Mouse (Mus musculus): ENCODE data around the gene Gm43638. TPM values are rescaled to one million over a fixed set of nuclear protein-coding genes. Genes with fewer than 3 reads are reported as not detected.
"Not testable (repeated sequence)": the region's sequence is repeated elsewhere in the genome, so short reads cannot be mapped to it uniquely, and the experiment has no call there.

Gm43638 gene
- not detected in 2 replicates for polyA plus RNA-seq (2016; fragmentation: Nextera tagmentation; extraction: Ambion mirVana)

GRCm38 (mm10) chr5:87486706-87487105 lies at the start of gene Gm43638:
Gene Gm43638 (minus strand): TSS chr5:87486806.
- not testable (repeated sequence) for H3K27me3 ChIP-seq (ENCODE audit: poor library complexity, severe bottlenecking); H3K4me3 ChIP-seq; H3K9me3 ChIP-seq; H3K36me3 ChIP-seq (replicated peaks); H3K27ac ChIP-seq; DNase-seq (ENCODE audit: extremely low spot score, low spot score); H3K4me1 ChIP-seq
- WGBS, result 95% methylated on average over 1 of the region's 1 CpGs

DNA sequence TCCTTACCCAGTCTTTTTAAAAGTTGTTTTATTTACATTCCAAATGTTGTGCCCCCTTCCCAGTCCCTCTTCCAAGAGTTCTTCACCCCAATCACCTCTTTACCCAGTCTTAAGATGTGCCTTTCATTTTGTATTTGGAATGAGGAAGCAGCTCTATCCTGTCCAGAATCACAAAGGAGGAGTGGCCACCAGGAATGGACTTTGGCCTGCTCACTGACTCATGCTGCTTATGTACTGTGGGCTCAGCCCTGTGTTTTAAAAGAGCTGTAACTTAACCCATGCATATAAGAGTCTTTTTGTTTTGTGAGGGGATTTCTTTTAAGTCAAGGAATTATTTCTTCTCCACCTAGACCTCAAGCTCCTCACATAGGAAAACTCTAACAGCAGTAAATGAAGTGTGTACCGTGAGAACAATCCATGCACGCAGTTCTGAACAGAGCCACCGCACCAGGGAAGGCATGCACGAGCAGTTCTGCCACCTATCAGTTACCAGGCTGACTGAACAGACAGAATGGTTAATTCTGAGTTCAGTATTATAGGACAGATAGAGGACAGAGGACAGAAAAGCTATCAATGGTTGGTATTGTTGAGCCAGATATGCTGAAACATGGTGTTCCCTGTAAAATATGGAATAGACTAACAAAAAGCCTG lies 49.5 kb upstream of the Gm43638 start:
- 61% methylated on average over 4 of the region's 4 CpGs for WGBS
- no peaks in the 10 kb centered on the region for H3K27me3 ChIP-seq (ENCODE audit: poor library complexity, severe bottlenecking)
- no peaks in the 10 kb centered on the region for H3K36me3 ChIP-seq (replicated peaks)
- H3K9me3 ChIP-seq, result no peaks in the 10 kb centered on the region
- H3K4me1 ChIP-seq, result peaks cover 6% of the 10 kb centered on the region
- H3K27ac ChIP-seq, result no peak overlapping the region
- H3K4me3 ChIP-seq, result no peak overlapping the region
- DNase-seq (ENCODE audit: extremely low spot score, low spot score), result no peak

- no peak overlapping the region for H3K27ac ChIP-seq
- H3K36me3 ChIP-seq (replicated peaks), result no peaks in the 10 kb centered on the region
- no peak overlapping the region for H3K4me3 ChIP-seq
- no peaks in the 10 kb centered on the region for H3K27me3 ChIP-seq (ENCODE audit: poor library complexity, severe bottlenecking)
- no peaks in the 10 kb centered on the region for H3K9me3 ChIP-seq
- H3K4me1 ChIP-seq, result peaks cover 6% of the 10 kb centered on the region
- 77% methylated on average over 2 of the region's 2 CpGs for WGBS
- DNase-seq (ENCODE audit: extremely low spot score, low spot score), result no peak
Measured at GRCm38 (mm10) chr5:87532288-87532687, 45.7 kb upstream of the Gm43638 start.

DNA sequence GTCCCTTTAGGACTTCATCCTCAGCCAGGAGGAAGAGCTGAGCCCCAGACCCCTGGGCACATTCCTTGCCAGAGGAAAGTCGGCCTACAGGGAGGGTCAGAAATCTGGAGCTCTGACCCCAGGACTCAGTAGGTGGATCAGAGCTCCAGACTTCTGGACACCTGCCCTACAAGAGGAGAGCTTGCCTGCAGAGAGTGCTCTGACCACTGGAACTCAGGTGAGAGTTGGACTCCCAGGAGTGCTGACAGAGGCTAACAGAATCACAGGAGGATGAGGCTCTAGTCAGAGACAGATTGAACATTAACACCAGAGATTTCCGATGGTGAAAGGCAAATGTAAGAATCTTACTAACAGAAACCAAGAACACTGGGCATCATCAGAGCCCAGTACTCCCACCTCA lies 37.0 kb upstream of the Gm43638 start:
- not testable (repeated sequence) for DNase-seq (ENCODE audit: extremely low spot score, low spot score); H3K27ac ChIP-seq
- 92% methylated on average over 2 of the region's 2 CpGs for WGBS

GRCm38 (mm10) chr5:87505776-87506458 lies 19.3 kb upstream of the Gm43638 start:
- no peak overlapping the region for H3K27ac ChIP-seq
- no peak overlapping the region for H3K4me3 ChIP-seq
- no peaks in the 10 kb centered on the region for H3K27me3 ChIP-seq (ENCODE audit: poor library complexity, severe bottlenecking)
- H3K36me3 ChIP-seq (replicated peaks), result no peaks in the 10 kb centered on the region
- H3K9me3 ChIP-seq, result no peaks in the 10 kb centered on the region
- H3K4me1 ChIP-seq, result peaks cover 3% of the 10 kb centered on the region
- DNase-seq (ENCODE audit: extremely low spot score, low spot score), result no peak
- WGBS, result 48% methylated on average over 4 of the region's 4 CpGs

More for the DNA sequence above, 37.0 kb upstream of the Gm43638 start:
- H3K27me3 ChIP-seq (ENCODE audit: poor library complexity, severe bottlenecking); H3K4me3 ChIP-seq; H3K4me1 ChIP-seq; H3K36me3 ChIP-seq (replicated peaks); H3K9me3 ChIP-seq: not testable (repeated sequence)

GRCm38 (mm10) chr5:87502687-87503086 lies 16.1 kb upstream of the Gm43638 start:
- 49% methylated on average over 1 of the region's 1 CpGs for WGBS

GRCm38 (mm10) chr5:87499341-87499740 lies 12.7 kb upstream of the Gm43638 start:
- Histone ChIP-seq H3K27ac (no peak overlapping the region), H3K4me3 (no peak overlapping the region), H3K36me3 (replicated peaks) (no peaks in the 10 kb centered on the region), H3K9me3 (no peaks in the 10 kb centered on the region), H3K4me1 (peaks cover 3% of the 10 kb centered on the region), H3K27me3 (ENCODE audit: poor library complexity, severe bottlenecking) (no peaks in the 10 kb centered on the region)
- no peak for DNase-seq (ENCODE audit: extremely low spot score, low spot score)

More at GRCm38 (mm10) chr5:87502687-87503086, 16.1 kb upstream of the Gm43638 start:
- Histone ChIP-seq H3K4me3 (no peak overlapping the region), H3K27ac (no peak overlapping the region), H3K36me3 (replicated peaks) (no peaks in the 10 kb centered on the region), H3K9me3 (no peaks in the 10 kb centered on the region), H3K4me1 (peaks cover 3% of the 10 kb centered on the region), H3K27me3 (ENCODE audit: poor library complexity, severe bottlenecking) (no peaks in the 10 kb centered on the region)
- no peak for DNase-seq (ENCODE audit: extremely low spot score, low spot score)

GRCm38 (mm10) chr5:87498936-87499335 lies 12.3 kb upstream of the Gm43638 start:
- peaks cover 3% of the 10 kb centered on the region for H3K4me1 ChIP-seq
- no peaks in the 10 kb centered on the region for H3K9me3 ChIP-seq
- H3K27ac ChIP-seq, result no peak overlapping the region
- no peaks in the 10 kb centered on the region for H3K27me3 ChIP-seq (ENCODE audit: poor library complexity, severe bottlenecking)
- no peaks in the 10 kb centered on the region for H3K36me3 ChIP-seq (replicated peaks)
- no peak for DNase-seq (ENCODE audit: extremely low spot score, low spot score)
- H3K4me3 ChIP-seq, result no peak overlapping the region

DNA sequence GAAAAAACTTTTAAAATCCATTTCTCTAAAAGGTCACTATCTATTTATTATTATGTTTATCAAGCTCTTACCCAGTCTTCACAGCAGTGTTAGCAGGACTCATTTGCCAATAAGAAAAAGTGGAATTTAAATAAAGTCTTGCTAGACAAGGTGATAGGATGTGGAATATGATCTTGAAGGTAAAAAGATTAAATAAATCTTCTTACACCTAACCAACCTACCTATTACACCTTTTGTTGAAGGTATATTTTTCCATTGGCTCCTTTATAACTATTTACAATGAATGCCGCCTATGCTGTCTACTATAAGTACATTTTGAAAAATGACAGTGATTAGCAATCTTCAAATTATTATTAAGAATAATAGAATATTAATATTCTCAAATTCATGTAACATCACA lies 4.2 kb upstream of the Gm43638 start, which contains the start of gene Ugt2a1:
Gene Ugt2a1 (minus strand): TSS at position 101 of the 400 bp plus-strand sequence.
- no peak within 1 kb of the TSS for H3K27ac ChIP-seq
- no peaks in the 10 kb centered on the region for H3K27me3 ChIP-seq (ENCODE audit: poor library complexity, severe bottlenecking)
- H3K4me1 ChIP-seq, result no peaks in the 10 kb centered on the region
- DNase-seq (ENCODE audit: extremely low spot score, low spot score), result no peak
- H3K9me3 ChIP-seq, result no peaks in the 10 kb centered on the region
- 96% methylated on average over 1 of the region's 1 CpGs for WGBS
- H3K36me3 ChIP-seq (replicated peaks), result no peaks in the 10 kb centered on the region
- H3K4me3 ChIP-seq, result no peak within 1 kb of the TSS

DNA sequence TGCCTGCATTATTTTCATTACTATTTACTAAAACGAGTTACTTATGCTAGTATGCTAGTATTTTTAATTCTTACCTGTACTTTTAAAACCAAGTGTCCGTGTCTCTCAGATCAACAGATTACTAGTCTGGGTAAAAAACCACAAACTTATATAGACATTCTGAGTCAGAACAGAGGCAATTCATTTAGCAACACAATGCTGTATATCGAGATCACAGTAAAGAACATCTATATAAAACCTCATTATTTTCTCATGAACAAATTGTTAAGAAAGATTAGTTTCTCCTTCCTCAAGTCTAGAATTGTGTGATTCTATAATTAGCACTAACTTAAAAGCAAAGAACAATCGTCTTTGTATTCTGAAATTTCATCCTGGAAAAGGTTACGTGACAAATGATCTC lies 4.4 kb downstream of the Gm43638 start, which contains the start of gene Ugt2a2:
Gene Ugt2a2 (minus strand): TSS at position 101 of the 400 bp plus-strand sequence.
- DNase-seq (ENCODE audit: extremely low spot score, low spot score), result no peak
- H3K27ac ChIP-seq, result no peak within 1 kb of the TSS
- no peaks in the 10 kb centered on the region for H3K4me1 ChIP-seq
- no peaks in the 10 kb centered on the region for H3K9me3 ChIP-seq
- H3K27me3 ChIP-seq (ENCODE audit: poor library complexity, severe bottlenecking), result no peaks in the 10 kb centered on the region
- H3K36me3 ChIP-seq (replicated peaks), result no peaks in the 10 kb centered on the region
- 85% methylated on average over 5 of the region's 5 CpGs for WGBS
- H3K4me3 ChIP-seq, result no peak within 1 kb of the TSS

- Histone ChIP-seq H3K27ac (no peak overlapping the region), H3K4me1 (no peaks in the 10 kb centered on the region), H3K9me3 (no peaks in the 10 kb centered on the region), H3K4me3 (no peak overlapping the region), H3K36me3 (replicated peaks) (no peaks in the 10 kb centered on the region), H3K27me3 (ENCODE audit: poor library complexity, severe bottlenecking) (no peaks in the 10 kb centered on the region)
- DNase-seq (ENCODE audit: extremely low spot score, low spot score), result no peak
- WGBS, result 28% methylated on average over 1 of the region's 1 CpGs
Measured at GRCm38 (mm10) chr5:87458810-87459209, 27.8 kb downstream of the Gm43638 start.

DNA sequence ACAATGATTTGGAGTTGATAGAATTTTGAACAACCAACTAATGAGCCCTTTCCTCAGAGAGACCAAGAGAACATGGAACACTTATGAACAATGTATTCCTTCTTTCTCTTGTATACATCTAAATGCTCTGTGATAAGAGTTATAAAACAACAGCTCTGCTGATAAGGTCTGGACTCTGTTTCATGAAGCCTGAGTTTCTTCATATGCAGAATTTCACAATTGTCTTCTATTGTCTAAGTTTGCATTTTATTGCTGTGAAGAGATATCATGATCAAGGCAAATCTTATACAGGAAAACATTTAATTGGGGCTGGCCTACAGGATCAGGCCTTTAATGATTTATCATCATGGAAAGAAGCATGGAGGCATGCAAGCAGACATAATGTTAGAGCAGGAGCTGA lies 28.9 kb downstream of the Gm43638 start:
- Histone ChIP-seq H3K27me3 (ENCODE audit: poor library complexity, severe bottlenecking) (no peaks in the 10 kb centered on the region), H3K4me1 (no peaks in the 10 kb centered on the region), H3K36me3 (replicated peaks) (no peaks in the 10 kb centered on the region), H3K4me3 (no peak overlapping the region), H3K9me3 (no peaks in the 10 kb centered on the region), H3K27ac (no peak overlapping the region)
- DNase-seq (ENCODE audit: extremely low spot score, low spot score), result no peak

DNA sequence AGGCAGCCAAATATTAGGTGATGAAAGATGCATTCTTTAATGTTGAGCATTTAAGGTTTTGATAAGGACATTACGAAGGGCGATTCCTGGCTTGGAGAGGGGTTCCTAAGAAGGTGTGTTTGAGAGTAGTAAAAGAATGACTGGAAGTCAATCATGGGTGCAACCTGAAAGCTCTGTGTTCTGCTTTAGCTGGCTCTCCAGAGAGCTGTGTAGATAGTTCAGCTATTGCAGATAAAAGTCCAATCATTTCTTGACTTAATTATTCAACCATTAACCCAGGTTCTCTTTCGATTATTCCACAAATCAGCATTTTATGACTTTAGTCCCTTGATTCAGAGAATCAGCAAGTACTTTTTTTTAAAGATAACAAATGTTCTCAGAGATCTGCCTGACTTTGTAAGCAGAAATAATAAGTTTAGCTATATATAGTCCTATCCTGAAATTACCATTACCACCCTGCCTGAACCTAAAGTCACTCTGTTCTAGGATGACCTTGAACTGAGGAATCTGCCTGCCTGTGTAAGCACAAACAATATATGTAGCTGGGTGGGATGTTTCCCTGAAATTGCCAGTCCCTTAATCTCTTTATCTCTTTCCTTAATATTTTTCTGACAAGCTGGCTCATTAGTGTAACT lies 30.3 kb downstream of the Gm43638 start:
- Histone ChIP-seq H3K9me3 (no peaks in the 10 kb centered on the region), H3K4me3 (no peak overlapping the region), H3K4me1 (no peaks in the 10 kb centered on the region), H3K27ac (no peak overlapping the region), H3K36me3 (replicated peaks) (no peaks in the 10 kb centered on the region), H3K27me3 (ENCODE audit: poor library complexity, severe bottlenecking) (no peaks in the 10 kb centered on the region)
- whole genome bisulfite sequencing, result 91% methylated on average over 3 of the region's 3 CpGs
- DNase-seq (ENCODE audit: extremely low spot score, low spot score), result no peak
